Mouse (Mus musculus) brain, embryonic 14.5 days (tissue): Measurements from ENCODE around the gene Hps6.
"Not testable (repeated sequence)": the region's sequence is repeated elsewhere in the genome, so short reads cannot be mapped to it uniquely, and the experiment has no call there.

Experiments used
- CTCF ChIP-seq: fragments of 200-500 bp; IDR thresholded peaks from 2 replicates; pipeline ENCODE4 v1.5.1; 2012; ENCODE audit warnings: inconsistent platforms, mild to moderate bottlenecking, moderate library complexity, borderline replicate concordance; ENCODE audit not compliant: insufficient read depth, insufficient read length; ENCODE audit errors: extremely low read depth
- POLR2A ChIP-seq: fragments of 200-500 bp; IDR thresholded peaks from 2 replicates; pipeline ENCODE4 v1.6.1; 2012; ENCODE audit warnings: mild to moderate bottlenecking, inconsistent platforms, borderline replicate concordance; ENCODE audit not compliant: poor library complexity, insufficient read depth, insufficient read length, severe bottlenecking; ENCODE audit errors: extremely low read depth

DNA sequence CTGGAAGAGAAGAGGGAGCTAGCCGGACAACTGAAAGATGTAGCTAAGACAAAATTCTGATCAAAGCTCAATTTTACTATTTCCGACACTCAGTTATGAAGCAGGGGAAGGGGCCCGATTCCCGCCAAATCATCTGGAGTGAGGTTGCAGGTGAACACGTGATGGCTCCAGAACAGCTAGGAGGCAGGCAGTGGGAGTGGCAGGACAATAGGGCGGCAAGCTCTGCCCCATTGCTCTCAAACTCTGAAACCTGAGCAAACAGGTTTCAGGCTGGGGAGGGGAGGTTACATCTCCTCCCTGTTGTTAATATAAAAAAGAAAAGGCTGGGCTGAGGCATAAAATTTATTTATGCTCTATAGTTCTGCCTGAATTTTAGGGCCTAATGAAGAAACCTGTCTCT lies 9.9 kb upstream of the Hps6 start:
- not testable (repeated sequence) for TF ChIP-seq CTCF, POLR2A
